Mouse (Mus musculus) urinary bladder, postnatal 14 days (tissue): Measurements from ENCODE around the gene Islr2.
A peak's percentile ranks its signal among the peaks of the same experiment; 100 is the strongest.
"Not testable (repeated sequence)": the region's sequence is repeated elsewhere in the genome, so short reads cannot be mapped to it uniquely, and the experiment has no call there.

Experiments
- DNase-seq: peaks from one replicate; pipeline ENCODE4 v3.0.0; 2021; ENCODE audit warnings: low spot score

Gene Islr2

DNA sequence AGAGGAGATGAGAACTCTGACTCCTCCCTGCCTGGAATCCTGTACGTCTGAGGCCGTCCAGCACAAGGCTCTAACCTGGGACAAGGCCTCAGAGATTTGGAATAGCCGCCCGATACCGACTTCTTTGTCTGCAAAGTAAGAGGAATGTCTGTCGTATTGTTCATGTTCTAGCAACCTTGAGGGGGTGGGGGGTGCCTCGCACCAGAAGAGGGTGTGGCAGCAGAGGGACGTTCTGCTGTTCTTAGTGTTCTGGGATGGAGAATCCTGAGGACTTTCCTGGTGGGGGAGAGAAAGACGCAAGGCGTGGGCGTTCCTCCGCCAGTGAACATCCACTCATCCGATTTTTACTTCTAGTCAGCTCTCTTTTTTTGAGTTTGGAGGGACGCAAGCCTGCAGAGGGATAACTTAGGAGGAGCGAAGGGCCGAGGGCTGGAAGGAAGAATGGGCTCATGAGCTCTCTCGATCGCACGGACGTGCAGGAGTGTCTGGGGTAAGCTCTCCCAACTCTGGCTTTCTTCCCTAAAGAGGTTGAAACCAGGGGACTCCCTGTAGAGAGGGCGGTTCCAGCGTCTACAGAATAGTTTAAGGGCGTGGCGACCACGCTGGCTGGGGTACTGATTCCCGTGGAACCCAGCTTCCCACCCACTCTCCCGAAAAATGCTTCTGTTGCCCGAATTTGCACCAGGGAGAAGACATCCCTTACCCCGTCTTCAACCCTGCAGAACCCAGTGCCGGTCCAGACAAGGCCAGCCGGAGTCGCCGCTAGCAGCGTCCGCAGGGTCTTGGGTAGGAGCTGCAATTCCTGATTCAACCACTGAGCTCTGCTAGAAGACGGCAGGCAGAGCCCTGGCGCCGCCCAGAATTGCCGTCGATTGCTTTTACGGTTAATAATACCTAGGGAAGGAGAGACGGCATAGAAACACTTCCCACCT is at the start of gene Islr2, which contains the start of gene Islr:
Islr2 (minus strand) TSS at position 804 of the 932 bp plus-strand sequence.
Islr (minus strand) TSS at position 791 of the 932 bp plus-strand sequence.
- DNase-seq, result peak; percentile 73

DNA sequence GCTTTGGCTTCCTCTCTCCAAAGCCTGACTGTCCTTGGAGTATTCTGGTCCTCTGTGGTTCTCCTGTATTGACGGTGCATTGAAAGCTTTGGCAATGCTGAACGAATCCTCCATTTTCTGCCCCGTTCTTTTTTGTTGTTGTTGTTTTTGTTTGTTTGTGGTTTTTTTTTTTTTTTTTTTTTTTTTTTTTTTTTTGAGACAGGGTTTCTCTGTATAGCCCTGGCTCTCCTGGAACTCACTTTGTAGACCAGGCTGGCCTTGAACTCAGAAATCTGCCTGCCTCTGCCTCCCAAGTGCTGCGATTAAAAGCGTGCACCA is 49.6 kb upstream of the Islr2 start:
- DNase-seq, result not testable (repeated sequence)

DNA sequence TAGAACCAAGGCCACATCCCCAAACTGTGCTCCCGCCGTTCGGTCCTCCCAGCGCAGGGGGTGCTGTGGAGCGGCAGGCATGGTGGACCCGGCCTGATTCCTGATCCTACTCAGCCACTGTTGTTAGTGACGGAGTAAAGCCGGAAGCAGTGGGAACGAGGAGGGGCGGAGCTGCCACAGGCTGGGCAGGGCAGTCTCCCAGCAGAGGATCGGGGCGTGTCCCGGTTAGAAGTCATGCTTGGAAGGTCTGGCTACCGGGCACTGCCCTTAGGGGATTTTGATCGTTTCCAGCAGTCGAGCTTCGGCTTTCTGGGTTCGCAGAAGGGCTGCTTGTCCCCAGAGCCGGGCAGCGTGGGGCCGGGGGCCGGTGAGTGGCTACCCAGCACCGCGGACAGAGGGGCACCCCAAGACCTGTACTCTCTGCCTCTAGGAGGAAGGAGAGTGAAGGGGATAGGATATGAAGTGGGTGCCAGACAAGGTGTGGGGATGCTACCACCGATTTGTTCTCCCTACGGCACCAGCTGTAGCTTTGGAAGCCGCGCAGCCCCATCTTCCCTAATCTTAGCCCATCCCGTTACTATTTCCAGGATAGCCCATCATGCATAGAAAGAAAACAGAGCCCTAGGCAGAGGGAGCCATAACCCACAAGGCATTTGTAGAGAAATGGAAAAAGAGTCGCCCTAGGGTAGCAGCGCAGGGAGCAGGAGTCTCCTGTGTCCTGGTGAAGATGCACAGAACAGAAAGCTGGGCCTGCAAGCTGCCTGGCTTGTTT is 49.1 kb upstream of the Islr2 start, which contains the start of gene Stoml1:
Stoml1 (plus strand) TSS at position 132 of the 772 bp plus-strand sequence.
- DNase-seq, result peak; percentile 96

DNA sequence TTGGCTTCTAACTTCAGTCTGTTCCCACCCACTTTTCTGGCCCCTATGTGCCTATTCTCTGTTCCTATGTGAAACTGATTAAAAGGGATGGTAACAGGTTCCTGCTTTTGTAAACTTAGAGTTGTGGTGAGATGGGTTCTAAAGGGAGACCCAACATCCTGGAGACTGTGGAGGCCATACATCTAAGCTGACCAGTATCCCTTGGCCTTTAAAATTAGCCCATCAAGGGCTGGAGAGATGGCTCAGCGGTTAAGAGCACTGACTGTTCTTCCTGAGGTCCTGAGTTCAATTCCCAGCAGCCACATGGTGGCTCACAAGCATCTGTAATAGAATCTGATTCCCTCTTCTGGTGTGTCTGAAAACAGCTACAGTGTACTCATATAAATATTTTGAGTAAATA is 46.6 kb upstream of the Islr2 start:
- DNase-seq, result not testable (repeated sequence)

DNA sequence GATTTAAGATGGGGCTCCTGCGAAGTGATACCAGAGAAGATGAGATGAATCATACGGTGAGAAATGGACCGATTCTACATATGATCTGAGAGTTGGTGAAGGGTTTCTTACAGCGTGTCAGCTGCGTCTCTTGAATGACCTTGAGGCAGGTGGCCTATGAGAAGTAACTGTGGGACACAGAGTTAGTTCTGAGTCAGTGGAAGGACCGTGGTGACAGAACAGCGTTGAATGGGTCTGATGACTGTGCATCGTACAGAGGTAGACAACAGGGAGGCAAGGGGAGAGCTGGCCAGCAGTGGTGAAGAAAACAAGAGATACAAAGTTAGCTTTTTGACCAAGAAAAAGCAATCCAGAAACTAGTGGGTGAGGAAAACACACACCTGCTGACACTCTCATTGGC is 46.2 kb upstream of the Islr2 start:
- no peak for DNase-seq

DNA sequence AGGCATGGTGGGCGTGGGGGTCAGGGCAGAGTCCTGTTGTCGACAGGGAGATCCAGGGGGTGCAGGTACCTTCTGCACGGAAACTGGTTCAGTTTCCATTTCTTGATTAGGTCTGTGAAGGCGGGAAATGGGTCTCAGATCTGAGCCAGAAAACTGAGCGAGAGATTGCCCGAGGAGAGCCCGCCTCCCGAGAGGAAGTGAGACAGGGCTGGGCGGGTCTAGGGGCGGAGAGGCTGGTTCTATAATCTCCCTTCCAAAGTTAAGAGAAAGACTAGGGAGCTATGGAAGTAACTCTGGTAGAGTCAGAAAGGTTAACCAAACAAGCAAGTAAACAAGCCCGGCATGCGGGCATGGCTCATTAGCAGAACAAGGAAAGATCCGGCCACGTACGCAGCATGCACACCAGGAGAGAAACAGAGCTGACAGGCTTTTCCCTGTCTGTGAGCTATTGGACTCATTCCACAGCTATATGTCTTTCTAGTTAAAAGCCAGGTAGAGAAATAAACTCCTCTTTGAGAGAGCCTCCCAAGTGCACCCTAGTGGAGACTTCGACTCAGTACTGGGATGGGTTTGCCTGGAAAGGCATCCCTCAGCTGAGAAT is 45.6 kb upstream of the Islr2 start, which contains the start of gene Pml:
Pml (minus strand) TSS at position 195 of the 601 bp plus-strand sequence.
- DNase-seq, result peak; percentile 85

DNA sequence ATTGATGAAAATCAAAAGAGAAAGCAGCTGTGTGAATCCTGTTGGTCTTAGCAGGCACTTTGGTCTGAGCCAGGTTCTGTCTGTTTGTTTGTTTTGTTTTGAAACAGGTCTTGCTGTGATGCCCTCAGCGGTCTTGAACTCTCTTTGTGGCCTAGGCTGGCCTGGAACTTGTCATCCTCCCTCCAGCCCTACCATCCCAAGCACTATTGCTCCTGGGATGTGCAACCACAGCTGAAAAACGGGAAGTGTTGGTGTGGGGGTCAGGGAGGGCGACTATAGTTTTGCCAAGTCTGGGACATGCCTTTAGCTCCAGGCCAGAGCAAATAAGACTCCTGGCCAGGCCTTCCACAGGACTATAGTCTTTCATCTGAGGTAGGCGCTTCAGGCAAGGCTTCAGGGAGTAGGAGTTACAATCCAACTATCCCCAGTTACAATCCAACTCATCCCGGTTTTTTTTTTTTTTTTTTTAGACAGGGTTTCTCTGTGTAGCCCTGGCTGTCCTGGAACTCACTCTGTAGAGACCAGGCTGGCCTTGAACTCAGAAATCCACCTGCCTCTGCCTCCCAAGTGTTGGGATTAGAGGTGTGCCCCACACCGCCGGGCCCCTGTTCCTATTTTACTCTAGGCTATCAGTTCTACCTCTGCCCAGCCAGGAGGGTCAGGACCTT is 44.8 kb upstream of the Islr2 start:
- DNase-seq, result no peak

DNA sequence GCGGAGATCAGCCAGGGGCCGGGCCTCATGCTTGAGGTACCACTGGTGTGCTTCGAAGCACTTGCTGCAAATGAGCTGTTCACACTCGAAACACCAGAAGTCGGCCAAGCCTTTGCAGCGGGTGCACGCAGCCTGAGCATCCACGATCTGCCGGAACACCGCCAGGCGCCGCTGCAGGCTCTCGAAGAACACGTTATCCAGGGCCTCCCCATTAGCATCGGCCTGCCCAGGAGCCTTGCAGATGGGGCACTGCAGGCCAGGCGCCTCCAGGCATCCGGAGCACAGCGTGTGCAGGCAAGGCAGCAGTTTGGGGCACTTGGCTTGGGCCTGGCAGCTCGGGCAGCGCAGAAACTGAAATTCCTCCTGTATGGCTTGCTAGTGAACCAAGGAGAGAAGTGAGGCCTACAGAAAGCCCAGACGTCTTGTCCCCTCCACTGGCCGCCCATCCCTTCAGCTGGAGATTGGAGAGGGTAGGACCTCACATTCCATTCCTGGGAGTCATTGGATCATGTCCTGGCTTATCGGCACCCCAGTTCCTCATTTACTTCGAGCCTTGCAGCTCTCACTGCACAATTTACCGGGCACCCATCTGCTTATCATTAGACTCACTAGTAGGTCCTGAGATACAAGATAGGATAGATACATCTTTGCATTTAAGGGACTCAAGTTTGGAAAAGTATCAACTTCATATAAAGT is 43.1 kb upstream of the Islr2 start:
- DNase-seq, result peak; percentile 86

DNA sequence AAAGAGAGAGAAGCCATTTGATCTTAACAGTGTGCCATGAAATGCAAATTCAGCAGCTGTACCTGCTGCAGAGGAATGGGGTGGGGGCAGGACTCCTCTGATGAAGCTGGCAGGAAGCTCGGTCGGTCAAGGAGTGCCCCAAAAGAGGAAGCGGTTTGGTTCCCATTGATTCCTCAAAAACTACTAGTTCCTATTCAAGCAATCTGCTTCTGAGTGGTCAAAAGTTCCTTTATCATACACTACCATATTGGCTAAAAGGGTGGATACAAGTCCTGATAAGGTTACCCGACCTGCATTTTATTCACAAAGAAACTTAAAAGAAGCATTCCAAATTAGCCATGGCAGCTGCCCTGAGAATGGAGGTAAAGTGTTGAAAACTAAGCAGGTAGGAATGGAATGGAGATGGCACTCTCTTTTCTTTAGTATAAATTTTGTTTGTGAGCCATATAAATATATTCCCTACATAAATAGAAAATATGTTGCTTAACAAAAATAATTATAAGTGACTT is 42.0 kb upstream of the Islr2 start:
- no peak for DNase-seq

DNA sequence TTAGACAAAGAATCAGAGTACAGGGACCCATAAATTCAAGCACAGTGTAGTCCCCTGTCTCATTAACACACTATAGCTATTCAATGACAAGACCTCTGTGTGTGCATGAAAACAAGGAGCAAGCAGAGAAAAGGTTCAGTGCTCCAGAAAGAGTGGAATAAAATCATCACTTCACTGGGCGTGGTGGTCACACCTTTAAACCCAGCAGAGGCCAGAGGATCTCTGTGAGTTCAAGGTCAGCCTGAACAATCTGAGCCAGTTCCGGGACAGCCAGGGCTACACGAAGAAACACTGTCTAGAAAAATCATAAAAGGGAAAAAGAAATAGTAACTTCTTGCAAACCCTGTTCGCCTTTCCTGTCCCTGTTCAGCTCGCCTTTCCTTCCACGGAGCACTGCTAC is 39.6 kb upstream of the Islr2 start:
- no peak for DNase-seq

DNA sequence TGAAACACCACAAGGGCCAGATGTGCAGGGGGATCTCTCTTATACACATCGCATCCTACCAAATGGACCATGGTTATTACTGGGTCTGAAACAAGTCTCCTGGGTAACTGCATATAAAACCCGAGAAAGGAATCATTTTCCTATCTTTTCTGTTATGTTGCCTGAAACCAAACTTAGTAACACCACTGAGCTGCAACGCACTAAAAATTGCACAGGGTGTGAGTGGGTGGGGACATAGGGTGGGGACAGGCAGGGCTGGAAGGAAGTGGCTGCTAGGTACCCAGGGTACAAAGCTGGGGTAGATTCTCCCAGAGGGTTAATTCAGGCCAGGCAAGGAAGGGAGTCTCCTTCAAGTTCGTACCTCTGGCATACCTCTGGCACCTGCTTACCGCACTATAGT is 38.6 kb upstream of the Islr2 start:
- no peak for DNase-seq

DNA sequence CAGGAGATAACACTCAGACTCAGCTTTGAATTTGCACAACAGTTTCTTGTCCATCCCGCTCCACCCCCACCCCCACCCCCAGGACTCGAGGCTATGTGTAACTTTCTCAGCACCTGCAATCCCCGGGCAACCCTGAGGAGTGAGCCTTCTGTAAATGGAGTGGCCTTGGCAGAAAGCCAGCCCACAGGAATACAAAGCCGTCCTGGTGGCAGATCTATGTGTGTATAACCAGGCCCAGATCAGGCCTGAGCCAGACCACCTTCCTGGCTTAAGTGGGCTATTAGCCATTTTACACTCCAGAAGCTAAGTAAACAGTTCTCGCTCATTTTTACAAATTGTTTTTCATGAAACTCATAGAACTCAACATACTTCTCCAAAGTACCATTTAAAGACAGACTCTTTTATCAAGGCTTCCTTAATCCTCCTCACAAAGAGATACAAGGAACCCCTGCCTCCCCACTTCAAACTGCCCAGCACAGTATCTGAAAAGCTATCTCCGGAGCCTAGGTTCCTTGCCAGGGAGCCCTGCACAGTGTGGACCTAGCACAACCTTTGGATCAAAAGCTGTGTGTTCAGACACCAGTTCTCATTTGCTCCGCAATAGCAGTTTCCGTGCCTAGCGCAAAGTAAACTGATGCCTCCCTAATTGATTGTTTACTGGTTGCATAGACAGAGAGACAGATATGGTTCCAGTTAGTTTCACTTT is 37.8 kb upstream of the Islr2 start:
- DNase-seq, result peak; percentile 56

DNA sequence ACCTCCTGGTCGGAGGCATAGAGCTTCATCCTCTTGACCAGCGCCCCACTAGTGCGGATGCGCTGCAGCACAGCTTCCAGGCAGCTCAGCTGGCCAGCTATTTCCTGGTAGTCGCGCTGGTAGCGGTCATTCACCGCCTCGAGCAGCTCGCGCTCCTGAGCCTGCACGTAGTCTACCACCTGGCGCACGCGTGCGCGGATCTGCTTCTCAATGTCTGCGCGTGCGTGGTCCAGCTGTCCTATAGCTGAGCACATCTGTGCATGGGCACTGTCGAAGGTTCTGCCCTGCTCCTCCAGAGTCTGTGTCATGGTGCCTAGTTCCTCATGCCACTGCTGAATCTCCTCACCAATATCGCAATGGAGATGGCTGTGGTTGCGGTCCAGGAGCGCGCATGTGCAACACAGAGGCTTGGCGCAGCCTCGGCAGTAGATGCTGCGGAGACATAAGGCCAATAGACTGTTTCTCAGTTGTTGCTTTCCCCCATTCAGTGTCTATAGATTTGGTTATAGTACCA is 30.4 kb upstream of the Islr2 start:
- DNase-seq, result no peak

DNA sequence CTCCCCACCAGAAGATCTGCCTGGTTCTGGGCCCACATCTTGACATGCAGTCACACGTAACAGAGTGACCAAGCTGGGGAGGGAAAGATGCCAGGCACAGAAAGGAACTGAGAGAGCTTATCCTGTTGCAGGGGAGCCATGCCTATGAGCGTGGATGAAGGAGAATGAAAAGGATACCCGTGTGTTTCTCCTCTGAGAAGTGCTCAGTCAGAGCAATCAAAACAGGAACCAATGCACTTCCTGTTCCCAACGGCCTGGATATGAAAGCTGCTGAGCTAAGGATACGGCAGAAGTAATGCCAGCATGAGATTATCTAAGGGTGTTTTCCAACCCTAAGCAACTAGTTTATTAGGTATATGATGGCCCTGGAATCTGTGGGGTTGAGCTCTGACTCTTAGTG is 28.3 kb upstream of the Islr2 start:
- DNase-seq, result no peak

DNA sequence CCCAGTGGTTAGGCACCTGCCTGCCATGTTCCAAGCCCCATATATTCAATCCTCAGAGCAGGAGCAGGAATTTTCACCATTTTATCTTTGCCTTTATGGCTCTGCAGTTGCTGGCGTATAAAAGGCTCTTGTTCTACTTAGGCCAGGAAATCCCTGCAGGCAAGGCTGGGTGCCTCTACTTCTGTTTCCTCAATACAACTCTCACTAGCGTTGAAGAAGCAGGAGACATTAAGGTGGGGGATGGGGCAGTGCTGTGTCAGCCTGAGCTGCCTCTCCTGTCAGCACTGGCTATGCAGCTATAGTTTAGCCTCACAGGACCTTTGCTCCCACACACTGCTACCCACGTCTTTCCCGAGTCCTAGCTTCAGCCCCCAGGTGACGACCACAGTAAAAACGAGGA is 27.6 kb upstream of the Islr2 start:
- DNase-seq, result no peak

DNA sequence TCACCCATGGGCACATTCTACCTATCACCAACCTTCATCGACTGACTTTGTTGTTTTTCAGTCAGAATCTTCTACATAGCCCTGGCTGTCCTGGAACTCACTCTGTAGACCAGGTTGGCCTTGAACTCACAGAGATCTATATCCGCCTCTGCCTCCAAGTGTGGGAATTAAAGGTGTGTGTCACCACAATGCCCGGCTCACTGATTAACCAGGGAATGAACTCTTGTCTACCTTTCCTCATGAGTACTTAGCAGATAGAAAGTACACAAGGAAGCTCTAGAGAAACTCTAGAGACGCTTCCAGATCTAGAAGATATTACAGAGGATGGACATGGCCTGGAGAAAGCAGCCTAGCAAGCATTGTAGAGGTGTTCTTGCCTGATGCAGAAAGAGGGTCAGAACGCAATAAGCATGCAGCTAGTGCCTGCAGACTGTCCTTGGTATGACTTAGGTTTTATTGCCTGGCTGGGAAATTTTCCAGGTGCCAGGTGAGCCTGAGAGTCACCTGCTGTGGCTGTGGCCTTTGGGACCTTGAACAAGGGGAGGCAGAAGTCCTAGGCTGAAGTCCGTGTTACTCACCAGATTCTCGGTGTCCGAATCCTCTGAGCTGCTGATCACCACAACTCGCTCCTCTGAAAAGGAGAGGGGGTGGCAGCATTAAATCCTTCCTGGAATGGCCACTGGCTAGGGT is 24.8 kb upstream of the Islr2 start:
- DNase-seq, result no peak

DNA sequence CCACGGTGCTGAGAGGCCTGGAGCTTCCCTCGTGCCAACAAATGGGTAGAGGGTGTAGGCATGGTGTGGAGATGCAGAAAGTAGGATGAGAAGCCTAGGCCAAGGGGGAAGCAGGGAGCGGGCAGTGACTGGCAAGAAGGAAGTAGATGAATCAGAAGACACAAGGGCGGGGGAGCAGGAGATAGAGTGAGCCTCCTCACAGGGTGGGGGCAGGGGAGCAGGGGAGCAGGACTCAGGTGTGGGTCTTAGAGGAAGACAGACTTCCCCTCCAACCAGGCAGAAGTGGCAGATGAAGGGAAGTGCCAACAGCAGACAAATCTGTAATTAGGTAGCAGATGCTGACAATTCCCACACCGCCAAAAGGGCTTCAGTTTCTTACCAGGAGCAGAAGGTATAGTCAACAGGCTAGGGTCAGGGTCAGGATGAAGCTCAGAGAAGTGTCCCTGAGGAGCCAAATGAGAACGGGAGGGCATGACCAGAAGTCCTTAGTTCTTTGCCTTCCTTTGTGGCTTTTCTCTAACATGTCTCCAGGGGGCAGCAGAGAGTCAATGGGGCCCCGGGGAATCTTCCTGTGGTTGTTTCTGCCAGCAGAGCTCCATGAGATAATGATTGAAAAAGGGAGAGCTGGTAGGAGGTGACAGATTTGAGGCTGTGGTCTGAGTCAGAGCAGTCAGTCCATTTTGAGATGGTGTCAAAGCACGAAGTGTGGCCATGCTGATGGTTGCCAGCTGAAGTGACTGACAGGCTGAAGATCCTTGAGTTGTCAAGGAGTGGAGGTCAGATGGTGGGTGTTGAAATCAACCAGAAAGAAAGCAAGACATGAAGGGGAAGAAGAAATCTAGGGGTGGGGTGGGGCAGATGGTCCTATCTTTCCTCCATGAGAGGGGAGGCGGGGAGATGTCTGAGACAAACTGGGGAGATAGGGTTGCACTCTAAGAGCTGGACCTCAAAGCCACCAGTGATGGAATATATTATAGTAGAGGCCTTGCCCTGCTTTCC is 22.1 kb upstream of the Islr2 start:
- peak; percentile 60 for DNase-seq

DNA sequence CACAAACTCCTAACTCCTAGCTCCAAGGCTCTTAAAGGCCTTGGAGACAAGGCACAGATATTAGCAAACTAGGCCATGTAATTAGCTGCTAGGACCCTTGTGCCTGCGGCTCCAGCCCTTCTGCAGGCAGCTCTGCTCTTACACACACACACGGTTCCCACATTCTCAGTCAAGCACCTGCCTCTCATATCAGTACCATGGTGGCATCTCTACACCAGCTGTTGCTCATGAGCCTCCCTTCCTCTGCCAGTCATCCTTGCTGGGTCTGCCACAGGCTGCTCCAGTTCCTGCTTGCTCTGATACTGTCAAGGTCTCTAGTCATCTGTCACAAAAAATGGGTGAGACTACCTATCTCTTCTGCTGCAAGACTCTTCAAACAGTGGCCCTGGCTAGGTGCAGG is 20.2 kb upstream of the Islr2 start:
- DNase-seq, result no peak
